Mouse (Mus musculus) G1E-ER4 (cell line): ENCODE measurements around the gene Galr3. TPM values are rescaled to one million over a fixed set of nuclear protein-coding genes. Genes with fewer than 3 reads are reported as not detected.

Experiments used
- GATA1 ChIP-seq: IDR thresholded peaks from one replicate; pipeline ENCODE4 v1.8.0; 2012; ENCODE audit warnings: low read length, inconsistent platforms
- polyA plus RNA-seq: library from polyadenylated mRNA; stranded (reverse); fragments of >175 nt; gene quantifications from 2 replicates; pipeline ENCODE4 v1.2.3, GENCODE M21; 2012

Galr3 gene
- polyA plus RNA-seq, 1 experiment: not detected

DNA sequence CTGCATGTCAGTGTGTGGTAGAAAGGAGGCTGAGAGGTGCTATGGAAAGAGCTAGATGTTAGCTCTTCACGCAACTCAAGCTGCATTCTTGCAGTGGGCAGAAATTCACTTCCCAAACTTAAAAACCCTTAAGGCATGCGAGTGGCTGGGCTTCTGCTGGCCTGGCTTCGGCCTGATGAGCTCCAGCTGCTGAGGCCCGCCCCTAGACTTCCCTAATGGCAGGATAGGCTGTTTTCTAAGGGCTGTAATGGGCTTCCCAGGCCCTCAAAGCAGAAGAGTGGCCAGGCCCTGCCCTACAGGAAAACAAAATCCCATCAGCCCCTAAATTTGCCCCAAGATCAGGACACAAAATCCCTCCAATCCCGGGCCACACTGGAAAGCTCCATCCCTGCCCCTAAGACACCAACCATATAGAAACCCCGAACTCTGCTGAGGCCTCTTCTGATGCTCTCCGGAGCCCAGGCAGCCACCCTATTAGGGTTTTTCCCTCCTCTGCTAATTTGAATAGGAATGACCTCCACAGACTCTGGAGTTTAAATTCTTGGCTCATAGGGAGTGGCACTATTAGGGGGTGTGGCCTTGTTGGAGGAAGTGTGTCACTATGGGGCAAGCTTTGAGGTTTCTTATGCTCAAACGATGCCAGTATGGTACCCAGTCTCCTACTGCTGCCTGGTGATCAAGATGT is 23.5 kb downstream of the Galr3 start:
- TF ChIP-seq GATA1: no peak

DNA sequence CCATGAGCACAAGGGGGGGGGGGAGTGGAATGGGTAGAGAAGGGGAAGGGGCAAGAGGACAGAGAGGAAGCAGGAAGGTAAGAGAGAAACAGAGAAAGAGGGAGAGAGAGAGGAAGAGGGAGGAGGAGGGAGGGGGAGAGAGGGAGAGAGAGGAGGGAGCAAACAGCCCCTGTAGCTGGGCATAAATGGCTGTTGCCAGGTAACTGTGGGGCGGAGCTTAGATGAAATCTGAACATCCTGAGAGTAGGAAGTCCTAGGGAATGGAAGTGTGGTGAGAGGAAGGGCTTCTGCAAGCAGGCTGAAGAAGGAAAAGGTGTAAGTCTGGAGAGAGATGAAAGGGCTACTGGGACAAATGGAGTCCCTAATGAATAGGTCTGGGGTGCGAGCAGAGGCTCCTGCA is 24.6 kb downstream of the Galr3 start:
- no peak for TF ChIP-seq GATA1

GRCm38 (mm10) chr15:79067631-79068030 is 25.9 kb downstream of the Galr3 start:
- peak; percentile 77 for TF ChIP-seq GATA1

- TF ChIP-seq GATA1: no peak
Observed at GRCm38 (mm10) chr15:79068416-79068815, 26.7 kb downstream of the Galr3 start.

- no peak for TF ChIP-seq GATA1
Observed at GRCm38 (mm10) chr15:79071117-79072039, 29.7 kb downstream of the Galr3 start.

- no peak for TF ChIP-seq GATA1
Observed at GRCm38 (mm10) chr15:79073752-79074151, 32.1 kb downstream of the Galr3 start.

DNA sequence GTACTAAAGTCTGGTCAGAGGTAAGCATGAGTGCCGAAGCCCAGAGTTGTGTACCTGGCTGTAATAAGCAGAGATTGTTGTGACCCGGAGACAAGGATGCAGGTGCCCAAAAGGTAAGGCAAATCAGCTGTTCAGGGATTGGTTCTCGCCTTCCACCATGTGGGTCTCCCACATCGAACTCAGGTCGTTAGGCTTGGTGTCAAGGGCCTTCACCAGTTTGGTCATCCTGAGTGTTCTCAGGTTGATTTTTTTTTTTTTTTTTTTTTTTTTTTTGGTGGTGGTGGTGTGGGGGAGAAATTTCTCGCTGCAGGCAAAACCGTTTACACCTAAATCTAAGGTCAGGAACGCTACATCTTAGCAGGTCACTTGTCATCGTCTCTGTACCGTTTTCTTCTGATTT is 32.8 kb downstream of the Galr3 start:
- TF ChIP-seq GATA1: no peak

DNA sequence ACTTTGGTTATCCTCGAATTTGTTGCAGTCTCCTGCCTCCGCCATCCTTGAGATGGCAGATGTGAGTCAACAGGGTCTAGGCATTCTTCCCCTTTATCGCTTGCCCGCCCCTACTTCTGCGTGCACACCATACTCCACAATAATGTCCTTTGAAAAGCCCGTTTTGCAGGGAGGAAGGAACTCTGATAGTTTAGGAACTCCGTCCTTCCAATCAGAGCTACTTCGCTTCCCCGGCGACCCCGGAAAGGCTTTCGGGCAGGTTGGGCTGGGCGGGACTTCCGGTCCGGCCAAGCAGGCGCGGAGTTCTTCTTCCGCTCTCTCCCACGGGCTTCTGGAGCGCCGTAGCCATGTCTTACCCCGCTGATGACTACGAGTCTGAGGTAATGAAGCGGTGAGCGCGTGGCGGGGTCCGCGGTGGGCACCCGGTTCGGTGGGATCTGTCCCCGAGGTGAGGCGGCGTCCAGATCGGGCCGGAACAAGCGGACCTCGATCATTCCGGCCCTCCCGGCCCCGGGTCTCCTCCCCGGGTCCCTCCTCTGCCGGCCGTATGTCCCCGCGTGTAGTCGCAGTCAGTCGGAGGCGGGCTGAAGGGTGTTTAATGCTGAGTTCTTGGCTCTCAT is 33.3 kb downstream of the Galr3 start, which contains the start of gene Eif3l:
TSS of gene Eif3l (plus strand) at position 267 of the 620 bp plus-strand sequence.
- TF ChIP-seq GATA1: no peak

- TF ChIP-seq GATA1: no peak
Observed at GRCm38 (mm10) chr15:79075658-79076365, 34.1 kb downstream of the Galr3 start.

- TF ChIP-seq GATA1: no peak
Observed at GRCm38 (mm10) chr15:79079567-79079966, 37.9 kb downstream of the Galr3 start.

GRCm38 (mm10) chr15:79092284-79092683 is 50.6 kb downstream of the Galr3 start:
- TF ChIP-seq GATA1: no peak

Other genes starting within 250 kb of the Galr3 start
- not detected in 2 replicates for gene Card10, start 238.8 kb upstream of the Galr3 start, polyA plus RNA-seq
- gene Cdc42ep1, start 199.3 kb upstream of the Galr3 start, polyA plus RNA-seq: not detected in 2 replicates
- not detected in 2 replicates for gene Lgals2, start 186.4 kb upstream of the Galr3 start, polyA plus RNA-seq
- gene Gga1, start 164.7 kb upstream of the Galr3 start, polyA plus RNA-seq: 154 and 180 TPM in 2 replicates
- 3.7 and 4.4 TPM in 2 replicates for gene Gm49510, start 142.2 kb upstream of the Galr3 start, polyA plus RNA-seq
- gene Sh3bp1, start 142.1 kb upstream of the Galr3 start, polyA plus RNA-seq: 958 and 1,179 TPM in 2 replicates
- 35.3 and 39.3 TPM in 2 replicates for gene Pdxp, start 128.0 kb upstream of the Galr3 start, polyA plus RNA-seq
- gene Lgals1, start 115.2 kb upstream of the Galr3 start, polyA plus RNA-seq: 423 and 1,303 TPM in 2 replicates
- 24.3 and 26.2 TPM in 2 replicates for gene Nol12, start 107.0 kb upstream of the Galr3 start, polyA plus RNA-seq
- gene Triobp, start 94.2 kb upstream of the Galr3 start, polyA plus RNA-seq: 47.1 and 59.9 TPM in 2 replicates
- gene H1f0, start 13.4 kb upstream of the Galr3 start, polyA plus RNA-seq: not detected in 2 replicates
- gene Ankrd54, start 21.0 kb downstream of the Galr3 start, polyA plus RNA-seq: 37.5 and 64.4 TPM in 2 replicates
- 14.6 and 36.2 TPM in 2 replicates for gene Eif3l, start 33.3 kb downstream of the Galr3 start, polyA plus RNA-seq
- 25.5 and 25.7 TPM in 2 replicates for gene Micall1, start 67.0 kb downstream of the Galr3 start, polyA plus RNA-seq
- 327 and 357 TPM in 2 replicates for gene Polr2f, start 99.1 kb downstream of the Galr3 start, polyA plus RNA-seq
- gene 1700088E04Rik, start 99.4 kb downstream of the Galr3 start, polyA plus RNA-seq: 0.24 TPM in 1 of 2 replicates, not detected in the other
- gene Sox10, start 123.4 kb downstream of the Galr3 start, polyA plus RNA-seq: not detected in 2 replicates
- gene Pick1, start 187.3 kb downstream of the Galr3 start, polyA plus RNA-seq: 17.0 and 20.7 TPM in 2 replicates
- 0.03 and 0.06 TPM in 2 replicates for gene Gm49486, start 187.5 kb downstream of the Galr3 start, polyA plus RNA-seq
- not detected in 2 replicates for gene Slc16a8, start 212.9 kb downstream of the Galr3 start, polyA plus RNA-seq
- not detected in 2 replicates for gene Baiap2l2, start 243.7 kb downstream of the Galr3 start, polyA plus RNA-seq